Mouse (Mus musculus) midbrain, embryonic 14.5 days (tissue): Measurements from ENCODE around the gene Plekhg3. TPM values are rescaled to one million over a fixed set of nuclear protein-coding genes. Genes with fewer than 3 reads are reported as not detected.

ENCODE experiments used
- ATAC-seq: fragments of 200-750 bp; cut with Nextera tagmentation; 2 replicates; pipeline ENCODE4 v1.8.0; 2017; ENCODE audit warnings: moderate number of reproducible peaks, moderate library complexity; ENCODE audit not compliant: low FRiP score, low TSS enrichment
- DNase-seq: peaks from one replicate; pipeline ENCODE4 v3.0.0-alpha.2; 2015
- H3K27ac ChIP-seq: fragments of 300-500 bp; sonication (generic); replicated peaks from 2 replicates; pipeline ENCODE4 v1.5.1; 2014; ENCODE audit warnings: mild to moderate bottlenecking, low read depth, low read length, moderate library complexity
- H3K27me3 ChIP-seq: fragments of 300-500 bp; sonication (generic); 2 replicates; pipeline ENCODE4 v1.6.1; 2014; ENCODE audit warnings: low read length, control low read depth, mixed read lengths; ENCODE audit not compliant: control insufficient read depth, insufficient read depth
- H3K36me3 ChIP-seq: fragments of 300-500 bp; sonication (generic); 2 replicates; pipeline ENCODE4 v1.6.1; 2014; ENCODE audit warnings: low read length, control low read depth; ENCODE audit not compliant: control insufficient read depth, insufficient read depth
- H3K4me1 ChIP-seq: fragments of 300-500 bp; sonication (generic); 2 replicates; pipeline ENCODE4 v1.6.1; 2014; ENCODE audit warnings: mild to moderate bottlenecking, antibody characterized with exemption, low read length, control low read depth; ENCODE audit not compliant: control insufficient read depth, insufficient read depth
- H3K4me2 ChIP-seq: fragments of 300-500 bp; sonication (generic); 2 replicates; pipeline ENCODE4 v1.6.1; 2014; ENCODE audit warnings: mild to moderate bottlenecking, low read length, moderate library complexity
- H3K4me3 ChIP-seq: fragments of 300-500 bp; sonication (generic); replicated peaks from 2 replicates; pipeline ENCODE4 v1.5.1; 2014; ENCODE audit warnings: low read depth, low read length
- H3K9ac ChIP-seq: fragments of 300-500 bp; sonication (generic); replicated peaks from 2 replicates; pipeline ENCODE4 v1.6.1; 2014; ENCODE audit warnings: mild to moderate bottlenecking, low read length, moderate library complexity
- H3K9me3 ChIP-seq: fragments of 300-500 bp; sonication (generic); 2 replicates; pipeline ENCODE4 v1.6.1; 2016; ENCODE audit warnings: low read length, control low read depth, mixed read lengths; ENCODE audit not compliant: control insufficient read depth
- WGBS: fragments of 180-500 bp; shearing (Covaris S2); extraction: QIAGEN DNeasy Blood & Tissue Kit; methylation state at CpG from one replicate; pipeline ENCODE4 v1.1.7; 2014; 5-methylcytosine and 5-hydroxymethylcytosine counted together
- polyA plus RNA-seq: library from polyadenylated mRNA; unstranded; fragments of >200 nt; fragmentation: Nextera tagmentation; extraction: Ambion mirVana; gene quantifications from 2 replicates; pipeline ENCODE4 v1.2.1, GENCODE M21; 2014

The Plekhg3 gene
- polyA plus RNA-seq, 1 experiment from 2014 or later = 1.1 TPM

GRCm38 (mm10) chr12:76591037-76591436, 60.3 kb downstream of the Plekhg3 start:
- WGBS = 74% methylated on average over 3 of the region's 3 CpGs
- DNase-seq (no peak), ATAC-seq (no peak)
- Histone ChIP-seq H3K9ac (no peak overlapping the region), H3K4me1 (no peaks in the 10 kb centered on the region), H3K9me3 (no peaks in the 10 kb centered on the region), H3K27ac (no peak overlapping the region), H3K27me3 (no peaks in the 10 kb centered on the region), H3K4me3 (no peak overlapping the region), H3K36me3 (no peaks in the 10 kb centered on the region), H3K4me2 (no peak overlapping the region)

DNA sequence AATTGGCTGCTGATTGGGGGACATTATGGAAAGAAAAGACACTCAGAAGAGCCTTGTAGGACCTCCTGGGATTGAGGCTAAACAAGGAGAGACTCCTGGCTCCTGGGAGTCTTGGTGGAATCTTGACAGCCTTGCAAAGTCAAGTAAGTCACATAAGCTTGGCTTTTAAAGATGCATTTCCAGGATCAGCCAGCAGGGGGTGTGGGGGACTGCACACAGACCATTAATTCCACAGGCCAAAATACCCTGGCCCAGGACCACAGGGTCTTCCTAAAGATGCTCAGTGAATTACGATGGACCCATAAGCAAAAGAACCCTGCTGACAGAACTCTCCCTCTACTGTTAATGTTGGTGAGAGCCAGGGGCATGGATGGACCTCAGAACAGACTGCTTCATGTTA, 61.5 kb downstream of the Plekhg3 start:
- H3K4me2 ChIP-seq = no peak overlapping the region
- ATAC-seq (no peak), DNase-seq (peak; percentile 82)
- no peaks in the 10 kb centered on the region for H3K36me3 ChIP-seq
- no peaks in the 10 kb centered on the region for H3K27me3 ChIP-seq
- no peak overlapping the region for H3K4me3 ChIP-seq
- no peaks in the 10 kb centered on the region for H3K9me3 ChIP-seq
- WGBS = 33% methylated on average over 1 of the region's 1 CpGs
- no peaks in the 10 kb centered on the region for H3K4me1 ChIP-seq
- no peak overlapping the region for H3K9ac ChIP-seq
- H3K27ac ChIP-seq = no peak overlapping the region

DNA sequence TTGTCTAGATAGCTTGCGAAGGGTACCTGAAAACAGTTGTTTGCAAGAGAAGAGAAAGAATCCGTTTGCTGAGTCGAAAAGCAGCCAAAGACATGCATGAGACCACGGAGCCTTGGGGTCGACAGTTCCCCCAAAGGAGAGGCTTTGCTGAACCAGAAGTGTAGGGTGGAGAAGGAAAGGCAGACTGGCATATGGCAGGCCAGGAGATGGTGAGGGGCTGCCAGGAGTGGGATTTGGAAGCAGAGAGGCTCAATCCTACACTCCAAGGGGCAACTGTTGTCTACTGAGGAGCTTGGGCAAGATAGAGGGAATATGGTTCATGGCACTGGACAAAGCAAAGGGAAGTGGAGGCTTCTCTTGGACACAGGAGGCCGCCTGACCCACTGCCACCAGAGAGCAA, 62.6 kb downstream of the Plekhg3 start:
- Histone ChIP-seq H3K36me3 (no peaks in the 10 kb centered on the region), H3K4me1 (no peaks in the 10 kb centered on the region), H3K4me3 (no peak overlapping the region), H3K4me2 (no peak overlapping the region), H3K27me3 (no peaks in the 10 kb centered on the region), H3K9me3 (no peaks in the 10 kb centered on the region), H3K27ac (no peak overlapping the region), H3K9ac (no peak overlapping the region)
- 76% methylated on average over 6 of the region's 6 CpGs for WGBS
- ATAC-seq (no peak), DNase-seq (no peak)

GRCm38 (mm10) chr12:76593839-76594322, 63.2 kb downstream of the Plekhg3 start:
- H3K4me1 ChIP-seq = no peaks in the 10 kb centered on the region
- no peak overlapping the region for H3K4me3 ChIP-seq
- H3K9ac ChIP-seq = no peak overlapping the region
- no peak overlapping the region for H3K4me2 ChIP-seq
- no peaks in the 10 kb centered on the region for H3K27me3 ChIP-seq
- H3K27ac ChIP-seq = 0 out of 2 replicates have a peak overlapping the region, but pooled peaks have one; percentile 32
- WGBS = 7% methylated on average over 7 of the region's 7 CpGs
- ATAC-seq (0 out of 2 replicates have a peak, but pooled peaks have one; percentile 35), DNase-seq (peak; percentile 45)
- H3K9me3 ChIP-seq = no peaks in the 10 kb centered on the region
- no peaks in the 10 kb centered on the region for H3K36me3 ChIP-seq

GRCm38 (mm10) chr12:76594556-76594955, 63.9 kb downstream of the Plekhg3 start:
- Histone ChIP-seq H3K9me3 (no peaks in the 10 kb centered on the region), H3K4me3 (no peak overlapping the region), H3K27me3 (no peaks in the 10 kb centered on the region), H3K4me2 (no peak overlapping the region), H3K27ac (no peak overlapping the region), H3K9ac (no peak overlapping the region), H3K4me1 (no peaks in the 10 kb centered on the region), H3K36me3 (no peaks in the 10 kb centered on the region)
- WGBS = 52% methylated on average over 3 of the region's 3 CpGs
- DNase-seq (no peak), ATAC-seq (peak; percentile 55; the same call in 1 of the 2 replicates)

DNA sequence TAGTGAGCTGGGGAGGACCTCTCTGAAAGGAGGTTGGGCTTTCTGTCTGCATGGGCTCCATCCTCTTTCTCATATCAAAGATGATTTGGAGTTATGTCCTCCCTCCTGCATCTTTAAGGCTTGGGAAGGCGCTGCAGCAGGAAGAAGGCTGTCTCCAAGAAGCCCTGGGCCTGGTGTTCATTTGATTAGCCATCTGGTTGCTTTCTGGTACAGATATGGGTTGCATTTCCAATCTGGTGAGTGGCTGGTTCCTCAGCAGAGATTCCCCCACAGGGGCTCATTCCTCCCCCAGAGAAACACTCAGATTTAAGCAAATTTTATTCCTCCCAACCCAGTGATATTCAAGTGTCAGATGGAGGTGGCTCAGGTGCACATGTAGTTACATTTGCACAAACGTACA, 65.1 kb downstream of the Plekhg3 start:
- no peak for DNase-seq
- Histone ChIP-seq H3K4me2 (no peak overlapping the region), H3K27ac (no peak overlapping the region), H3K36me3 (no peaks in the 10 kb centered on the region), H3K9me3 (no peaks in the 10 kb centered on the region), H3K4me3 (no peak overlapping the region), H3K9ac (no peak overlapping the region), H3K4me1 (no peaks in the 10 kb centered on the region), H3K27me3 (no peaks in the 10 kb centered on the region)
- WGBS = 65% methylated on average over 2 of the region's 2 CpGs
- no peak for ATAC-seq

- Histone ChIP-seq H3K27ac (no peak overlapping the region), H3K9ac (no peak overlapping the region), H3K36me3 (no peaks in the 10 kb centered on the region), H3K4me2 (no peak overlapping the region), H3K4me3 (no peak overlapping the region), H3K9me3 (no peaks in the 10 kb centered on the region), H3K27me3 (no peaks in the 10 kb centered on the region), H3K4me1 (no peaks in the 10 kb centered on the region)
- DNase-seq (peak; percentile 85), ATAC-seq (peak; percentile 46; the same call in 1 of the 2 replicates)
- WGBS = 57% methylated on average over 15 of the region's 15 CpGs
Measured at GRCm38 (mm10) chr12:76596292-76597023, 65.8 kb downstream of the Plekhg3 start.

DNA sequence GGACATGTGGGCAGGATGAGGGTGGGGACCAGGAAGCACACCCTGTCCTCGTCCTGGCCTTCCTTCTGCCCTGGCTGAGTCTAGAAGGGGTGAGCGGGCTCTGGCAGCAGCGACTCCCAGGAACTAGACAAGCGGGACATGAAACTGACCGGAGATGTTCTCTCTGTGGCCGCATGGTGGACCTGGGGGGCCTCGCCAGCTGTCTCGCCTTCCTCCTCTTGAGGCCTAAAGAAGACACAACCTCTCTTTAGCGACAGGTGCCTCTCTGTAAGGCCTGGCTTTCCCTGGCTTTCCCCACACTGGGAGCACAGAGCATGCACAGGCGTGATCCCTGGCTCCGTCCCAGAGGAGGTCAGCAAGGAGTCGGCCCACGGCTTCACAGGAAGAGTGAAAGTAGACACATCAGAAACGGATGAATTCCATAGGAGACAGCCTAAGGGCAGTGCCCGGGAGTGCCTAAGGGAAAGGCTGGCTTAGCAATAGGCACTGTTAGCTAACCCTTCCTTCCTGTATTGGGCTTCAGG, 66.9 kb downstream of the Plekhg3 start:
- no peaks in the 10 kb centered on the region for H3K9me3 ChIP-seq
- DNase-seq (no peak), ATAC-seq (no peak)
- H3K4me2 ChIP-seq = no peak overlapping the region
- no peaks in the 10 kb centered on the region for H3K4me1 ChIP-seq
- H3K36me3 ChIP-seq = no peaks in the 10 kb centered on the region
- 81% methylated on average over 15 of the region's 15 CpGs for WGBS
- H3K27me3 ChIP-seq = no peaks in the 10 kb centered on the region
- H3K27ac ChIP-seq = no peak overlapping the region
- no peak overlapping the region for H3K4me3 ChIP-seq
- no peak overlapping the region for H3K9ac ChIP-seq
